Mouse (Mus musculus) cerebellum, adult 2 months (tissue): ENCODE measurements around the gene Rhou. TPM values are rescaled to one million over a fixed set of nuclear protein-coding genes. Genes with fewer than 3 reads are reported as not detected.

Source experiments
- DNase-seq, 2 experiments: peaks; one replicate each; pipeline ENCODE4 v3.0.0; 2021
- H3K27ac ChIP-seq: fragments of 200-500 bp; 2 replicates; pipeline ENCODE4 v1.5.1; 2012; ENCODE audit warnings: low read length, control low read depth, inconsistent platforms; ENCODE audit not compliant: insufficient read depth
- H3K27me3 ChIP-seq: fragments of 200-500 bp; 2 replicates; pipeline ENCODE4 v1.6.1; 2012; ENCODE audit warnings: inconsistent platforms, mild to moderate bottlenecking, low read length, moderate library complexity; ENCODE audit not compliant: control insufficient read depth, insufficient read depth
- H3K4me1 ChIP-seq: fragments of 200-500 bp; 2 replicates; pipeline ENCODE4 v1.6.1; 2011; ENCODE audit warnings: low read length; ENCODE audit not compliant: control insufficient read depth, insufficient read depth
- H3K4me3 ChIP-seq: fragments of 200-500 bp; replicated peaks from 2 replicates; pipeline ENCODE3; 2011; ENCODE audit warnings: mild to moderate bottlenecking, low read depth, low read length, control low read depth; ENCODE audit not compliant: insufficient read depth
- CTCF ChIP-seq: fragments of 200-500 bp; IDR thresholded peaks from 2 replicates; pipeline ENCODE4 v1.5.1; 2011; ENCODE audit warnings: low read depth, mild to moderate bottlenecking, control low read depth, low read length, moderate library complexity, borderline replicate concordance; ENCODE audit not compliant: insufficient read depth
- POLR2A ChIP-seq: fragments of 200-500 bp; IDR thresholded peaks from 2 replicates; pipeline ENCODE4 v1.6.1; 2011; ENCODE audit warnings: low read length, control low read depth, borderline replicate concordance; ENCODE audit not compliant: insufficient read depth
- WGBS: fragments of 180-500 bp; shearing (Covaris S2); methylation state at CpG from one replicate; pipeline ENCODE4 v1.1.7; 2018; 5-methylcytosine and 5-hydroxymethylcytosine counted together
- polyA plus RNA-seq: library from polyadenylated mRNA; depleted of rRNA; stranded (reverse); fragments of >200 nt; gene quantifications from 2 replicates; pipeline ENCODE4 v1.2.3, GENCODE M21; 2012; rRNA removed

Rhou gene
- polyA plus RNA-seq, 1 experiment: 34.9 TPM

- no peak for TF ChIP-seq POLR2A
- no peak for TF ChIP-seq CTCF
- Histone ChIP-seq H3K4me3 (no peak overlapping the region), H3K27ac (no peak overlapping the region), H3K27me3 (no peaks in the 10 kb centered on the region), H3K4me1 (no peaks in the 10 kb centered on the region)
- 83% methylated on average over 16 of the region's 16 CpGs for WGBS
- no peak for DNase-seq
Measured at GRCm38 (mm10) chr8:123707137-123707536, 53.4 kb downstream of the Rhou start.

GRCm38 (mm10) chr8:123708729-123709128 lies 55.0 kb downstream of the Rhou start:
- H3K27me3 ChIP-seq: no peaks in the 10 kb centered on the region
- TF ChIP-seq POLR2A: no peak
- no peak for DNase-seq
- no peak overlapping the region for H3K27ac ChIP-seq
- 86% methylated on average over 8 of the region's 8 CpGs for WGBS
- H3K4me3 ChIP-seq: no peak overlapping the region
- no peaks in the 10 kb centered on the region for H3K4me1 ChIP-seq

- TF ChIP-seq CTCF (no peak), POLR2A (no peak)
- Histone ChIP-seq H3K27ac (no peak overlapping the region), H3K4me1 (no peaks in the 10 kb centered on the region), H3K4me3 (no peak overlapping the region), H3K27me3 (no peaks in the 10 kb centered on the region)
- WGBS: 79% methylated on average over 5 of the region's 5 CpGs
- DNase-seq: no peak
Measured at GRCm38 (mm10) chr8:123710335-123710734, 56.6 kb downstream of the Rhou start.

Other genes with a start within 250 kb of the Rhou start
- gene Mc1r, start 246.8 kb upstream of the Rhou start, polyA plus RNA-seq: 0.05 and 0.06 TPM in 2 replicates
- gene Tubb3, start 242.5 kb upstream of the Rhou start, polyA plus RNA-seq: 670 and 684 TPM in 2 replicates
- 73.1 and 73.4 TPM in 2 replicates for gene Def8, start 230.4 kb upstream of the Rhou start, polyA plus RNA-seq
- 28.2 and 32.5 TPM in 2 replicates for gene Afg3l1, start 176.0 kb upstream of the Rhou start, polyA plus RNA-seq
- gene Dbndd1, start 138.5 kb upstream of the Rhou start, polyA plus RNA-seq: 39.5 and 39.7 TPM in 2 replicates
- gene Gas8, start 135.1 kb upstream of the Rhou start, polyA plus RNA-seq: 40.7 and 42.9 TPM in 2 replicates
- 102 and 111 TPM in 2 replicates for gene Rab4a, start 152.1 kb downstream of the Rhou start, polyA plus RNA-seq
- gene Ccsap, start 206.3 kb downstream of the Rhou start, polyA plus RNA-seq: 19.6 and 23.5 TPM in 2 replicates
- 5.7 and 7.3 TPM in 2 replicates for gene Acta1, start 240.8 kb downstream of the Rhou start, polyA plus RNA-seq